Mouse (Mus musculus) embryo, embryonic 10.5 days (tissue): ENCODE measurements around the gene Dchs1.
"Not testable (repeated sequence)": the region's sequence is repeated elsewhere in the genome, so short reads cannot be mapped to it uniquely, and the experiment has no call there.

ENCODE experiments used
- DNase-seq: peaks from one replicate; pipeline ENCODE4 v3.0.0-alpha.2; 2015; ENCODE audit warnings: low spot score

Dchs1 gene

DNA sequence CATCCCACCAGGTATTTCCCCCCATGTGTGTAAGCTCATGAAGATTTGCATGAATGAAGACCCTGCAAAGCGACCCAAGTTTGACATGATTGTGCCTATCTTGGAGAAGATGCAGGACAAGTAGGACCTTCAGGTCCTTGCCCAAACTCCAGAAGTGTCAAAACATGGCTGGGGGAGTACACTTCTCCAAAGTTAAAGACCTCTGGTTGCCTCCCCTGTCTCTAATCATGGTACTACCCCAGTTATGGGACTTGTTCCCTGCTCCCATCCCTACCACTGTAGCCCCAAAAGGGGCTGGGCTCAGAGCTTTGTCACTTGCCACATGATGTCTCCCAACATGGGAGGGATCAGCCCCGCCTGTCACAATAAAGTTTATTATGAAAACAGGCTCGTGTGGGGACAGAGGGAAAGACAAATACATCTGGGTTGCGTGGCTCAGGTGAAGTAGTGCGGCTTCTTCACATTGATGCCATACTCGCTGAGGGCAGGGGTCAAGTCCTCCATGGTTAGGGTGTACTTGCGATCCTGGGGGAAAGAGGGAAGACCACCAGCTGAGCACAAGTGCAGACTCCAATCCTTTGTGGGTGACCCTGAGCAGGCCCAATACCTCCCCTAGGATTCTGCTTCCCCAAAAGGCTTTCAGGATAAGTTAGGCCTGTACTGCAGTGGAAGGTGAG lies 44.8 kb downstream of the Dchs1 start:
- DNase-seq, result not testable (repeated sequence)

- no peak for DNase-seq
These were observed 45.5 kb downstream of the Dchs1 start for GRCm38 (mm10) chr7:105741978-105742377.

DNA sequence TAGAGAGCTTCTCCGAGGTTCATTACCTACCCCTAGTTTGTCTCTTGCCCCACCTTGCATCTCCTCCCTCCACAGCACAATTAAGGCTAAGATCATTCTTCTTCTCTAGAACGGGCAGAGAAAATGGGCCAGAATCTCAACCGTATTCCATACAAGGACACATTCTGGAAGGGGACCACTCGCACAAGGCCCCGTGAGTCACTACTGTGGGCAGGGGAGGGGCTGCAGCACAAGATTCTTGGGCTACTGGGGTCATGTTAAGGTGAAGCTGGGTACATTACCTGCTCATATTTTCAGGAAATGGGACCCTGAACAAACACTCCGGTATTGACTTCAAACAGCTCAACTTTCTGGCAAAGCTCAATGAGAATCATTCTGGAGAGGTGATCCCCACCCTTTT lies 46.6 kb downstream of the Dchs1 start:
- no peak for DNase-seq

DNA sequence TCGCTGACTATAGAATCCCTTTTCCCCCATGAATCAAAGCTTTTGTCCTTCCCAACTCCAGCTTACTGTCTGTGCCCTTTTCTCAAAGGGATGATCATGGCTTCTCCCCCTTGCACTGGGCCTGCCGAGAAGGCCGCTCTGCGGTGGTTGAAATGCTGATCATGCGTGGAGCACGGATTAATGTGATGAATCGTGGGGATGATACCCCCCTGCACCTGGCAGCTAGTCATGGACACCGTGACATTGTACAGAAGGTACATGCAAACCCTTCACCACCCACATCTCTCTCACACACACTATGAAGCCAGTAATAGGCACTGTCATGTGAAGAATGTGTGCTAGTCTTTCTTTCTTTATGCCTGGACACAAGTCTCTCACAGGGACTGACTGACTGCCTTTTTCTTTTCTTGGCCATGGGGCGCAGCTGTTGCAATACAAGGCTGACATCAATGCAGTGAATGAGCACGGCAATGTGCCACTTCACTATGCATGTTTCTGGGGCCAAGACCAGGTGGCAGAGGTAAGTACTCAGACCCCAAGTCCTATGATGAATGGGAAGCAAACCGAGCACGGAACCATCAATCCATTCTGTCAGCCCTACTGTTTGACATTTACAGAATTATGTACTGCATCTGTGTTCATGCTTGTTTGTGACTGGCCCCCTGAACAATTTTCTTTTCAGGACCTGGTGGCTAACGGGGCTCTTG lies 47.2 kb downstream of the Dchs1 start:
- DNase-seq, result no peak

GRCm38 (mm10) chr7:105738948-105739347 lies 48.5 kb downstream of the Dchs1 start:
- peak; percentile 84 for DNase-seq

- no peak for DNase-seq
These were observed 49.2 kb downstream of the Dchs1 start for GRCm38 (mm10) chr7:105738286-105738685.

- DNase-seq, result peak; percentile 19
These were observed 49.8 kb downstream of the Dchs1 start for GRCm38 (mm10) chr7:105737648-105738047.

DNA sequence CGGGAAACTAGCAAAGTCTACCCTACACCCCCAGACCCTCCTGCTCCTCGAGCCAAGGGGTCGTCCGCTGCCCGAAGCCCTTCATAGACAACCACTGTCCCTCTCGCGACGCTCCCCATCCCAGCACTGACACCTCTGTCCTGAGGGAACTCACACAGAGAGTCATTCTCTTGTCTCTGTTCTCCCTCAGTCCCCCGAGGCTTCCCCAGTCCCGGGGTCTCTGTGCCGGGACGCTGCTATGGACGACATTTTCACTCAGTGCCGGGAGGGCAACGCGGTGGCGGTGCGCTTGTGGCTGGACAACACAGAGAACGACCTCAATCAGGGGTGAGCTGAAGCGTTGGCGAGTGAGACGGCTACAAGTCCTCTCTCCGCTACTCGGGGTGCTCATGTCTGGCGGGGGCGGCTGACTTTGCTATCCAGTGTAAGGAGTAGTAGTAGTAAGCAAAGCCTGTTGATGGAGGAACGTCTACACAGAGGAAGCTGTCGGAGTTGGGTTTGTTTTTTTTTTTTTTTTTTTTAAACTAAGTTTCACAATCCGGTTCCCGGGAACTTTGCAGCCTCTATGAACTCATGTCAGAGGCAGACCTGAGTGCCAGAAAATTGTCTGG lies 50.4 kb downstream of the Dchs1 start, which contains the start of gene Rrp8:
TSS of gene Rrp8 (minus strand) at position 475 of the 611 bp plus-strand sequence.
- no peak for DNase-seq

GRCm38 (mm10) chr7:105736264-105736901 lies 51.1 kb downstream of the Dchs1 start, which contains the start of gene Ilk:
Gene Ilk (plus strand): TSS chr7:105736592.
- DNase-seq, result peak; percentile 92

DNA sequence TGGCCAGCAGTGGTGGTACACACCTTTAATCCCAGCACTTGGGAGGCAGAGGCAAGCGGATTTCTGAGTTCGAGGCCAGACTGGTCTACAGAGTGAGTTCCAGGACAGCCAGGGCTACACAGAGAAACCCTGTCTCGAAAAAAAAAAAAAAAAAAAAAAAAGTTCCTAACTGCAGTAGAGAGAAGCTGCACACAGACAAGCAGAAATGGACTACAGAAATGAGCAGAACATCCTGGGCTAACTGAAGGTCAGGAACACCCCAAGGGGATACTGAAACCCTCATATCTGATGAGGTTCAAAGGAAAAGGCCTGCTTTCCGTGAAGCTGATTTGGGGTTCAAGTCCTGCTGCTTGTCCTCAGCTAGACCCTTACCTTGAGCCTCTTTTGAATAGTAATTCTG lies 52.0 kb downstream of the Dchs1 start:
- DNase-seq, result peak; percentile 24

DNA sequence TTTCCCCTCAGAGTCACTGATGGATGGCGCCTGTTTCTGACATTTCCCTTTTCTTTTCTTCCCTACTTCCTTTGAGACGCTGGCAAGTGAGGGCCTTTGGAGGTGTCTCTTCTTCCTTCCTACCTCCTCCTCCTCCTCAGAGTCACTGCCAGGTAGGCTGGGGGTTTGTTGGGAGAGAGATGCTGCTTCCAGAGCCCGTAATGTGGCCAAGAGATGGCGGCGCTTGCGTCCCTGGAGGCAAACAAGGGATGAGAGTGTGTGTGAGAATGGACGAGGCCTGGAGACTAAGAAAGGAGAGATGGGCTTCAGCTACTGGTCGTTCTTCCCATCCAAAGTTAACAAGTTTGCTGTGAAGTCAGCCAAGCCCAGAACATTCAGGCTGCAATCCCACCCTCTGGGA lies 52.6 kb downstream of the Dchs1 start:
- no peak for DNase-seq

GRCm38 (mm10) chr7:105733836-105734235 lies 53.6 kb downstream of the Dchs1 start:
- DNase-seq, result no peak

DNA sequence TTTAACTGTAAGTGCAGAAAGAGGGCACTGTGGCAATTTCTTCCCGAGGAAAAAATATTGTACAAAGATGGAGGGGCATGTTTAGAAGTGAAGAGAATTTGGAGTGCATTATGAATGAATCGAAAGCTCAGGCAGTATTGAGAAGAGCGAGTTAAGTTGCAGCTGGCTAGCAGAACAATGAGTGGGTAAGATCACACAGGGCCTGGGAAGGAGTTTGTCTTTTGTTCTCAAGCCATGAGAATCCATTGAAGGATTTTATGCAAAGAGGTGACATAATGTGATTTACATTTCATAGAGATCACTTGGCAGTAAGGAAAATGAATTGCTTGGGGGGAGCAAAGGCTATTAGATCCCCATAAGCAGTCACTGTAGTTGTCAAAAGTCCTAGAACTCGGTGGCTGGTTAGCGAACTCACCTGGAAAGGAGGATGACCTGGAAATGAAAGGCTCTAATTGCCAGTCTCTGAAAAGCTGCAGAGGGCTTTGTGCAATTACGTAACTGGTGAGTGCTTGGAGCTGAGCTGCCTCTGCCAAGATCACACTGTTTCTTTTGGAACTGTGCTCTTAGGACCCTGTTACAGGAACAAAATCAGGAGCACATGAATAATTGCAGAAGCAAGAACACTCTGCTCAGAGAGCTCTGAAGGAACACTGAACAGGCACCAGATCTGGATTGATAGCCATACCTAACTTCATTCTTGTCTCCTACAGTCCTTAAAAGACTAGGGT lies 58.6 kb downstream of the Dchs1 start:
- DNase-seq, result no peak

DNA sequence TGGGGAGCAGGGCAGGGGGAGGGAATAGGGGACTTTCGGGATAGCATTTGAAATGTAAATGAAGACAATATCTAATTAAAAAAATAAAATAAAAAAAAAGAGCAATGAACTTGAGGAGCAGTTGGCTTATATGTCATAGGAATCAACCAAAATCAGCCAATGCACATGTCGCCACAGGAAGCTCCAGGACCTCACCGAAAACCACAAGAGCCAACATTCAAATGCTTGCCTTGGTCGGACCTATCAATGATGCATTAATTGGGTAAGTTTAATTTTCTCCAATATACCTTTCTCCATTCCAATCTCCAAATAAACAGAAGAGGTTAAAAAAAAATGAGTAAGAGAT lies 60.5 kb downstream of the Dchs1 start:
- no peak for DNase-seq

GRCm38 (mm10) chr7:105726144-105726979 lies 61.1 kb downstream of the Dchs1 start:
- peak; percentile 83 for DNase-seq

DNA sequence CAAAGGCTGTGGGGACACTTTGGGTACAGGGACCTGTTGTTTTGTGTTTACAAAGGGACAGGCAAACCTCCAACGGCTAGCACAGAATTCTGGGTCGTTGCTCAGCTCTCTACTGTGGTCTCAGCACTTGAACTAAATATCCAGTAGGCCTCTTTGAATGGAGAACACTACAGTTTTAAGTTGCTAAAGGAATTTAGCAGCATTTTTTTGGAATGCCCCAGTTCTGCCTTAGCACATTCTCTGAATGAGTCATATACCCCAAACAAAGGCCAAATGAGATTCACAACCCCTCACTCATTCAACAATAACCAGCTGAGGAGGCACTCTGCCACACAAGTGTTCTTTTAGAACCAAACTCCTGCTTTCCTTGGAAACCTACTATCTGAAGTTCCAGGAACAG lies 65.5 kb downstream of the Dchs1 start:
- no peak for DNase-seq

- DNase-seq, result no peak
These were observed 72.1 kb downstream of the Dchs1 start for GRCm38 (mm10) chr7:105715366-105715765.

GRCm38 (mm10) chr7:105708733-105709132 lies 78.7 kb downstream of the Dchs1 start:
- no peak for DNase-seq

DNA sequence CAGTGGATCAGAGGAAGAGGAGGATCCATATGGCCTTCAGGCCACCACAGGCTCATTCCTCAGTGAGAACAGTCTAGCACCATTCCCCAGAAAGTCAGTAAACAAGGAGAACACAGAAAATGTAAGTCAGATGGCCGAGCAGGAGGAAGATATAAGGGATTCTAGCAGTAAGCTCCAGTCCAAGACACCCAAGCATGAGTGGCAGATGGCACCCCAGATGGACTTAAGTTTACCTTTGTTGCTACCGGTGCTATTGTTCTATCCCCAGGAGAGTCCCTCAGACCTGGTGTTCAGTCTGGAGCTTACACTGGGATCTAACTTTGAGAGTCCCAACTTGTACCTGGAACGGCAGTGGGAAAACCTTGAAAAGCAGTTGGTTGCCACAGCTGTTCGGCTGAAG lies 83.6 kb downstream of the Dchs1 start:
- DNase-seq, result no peak

DNA sequence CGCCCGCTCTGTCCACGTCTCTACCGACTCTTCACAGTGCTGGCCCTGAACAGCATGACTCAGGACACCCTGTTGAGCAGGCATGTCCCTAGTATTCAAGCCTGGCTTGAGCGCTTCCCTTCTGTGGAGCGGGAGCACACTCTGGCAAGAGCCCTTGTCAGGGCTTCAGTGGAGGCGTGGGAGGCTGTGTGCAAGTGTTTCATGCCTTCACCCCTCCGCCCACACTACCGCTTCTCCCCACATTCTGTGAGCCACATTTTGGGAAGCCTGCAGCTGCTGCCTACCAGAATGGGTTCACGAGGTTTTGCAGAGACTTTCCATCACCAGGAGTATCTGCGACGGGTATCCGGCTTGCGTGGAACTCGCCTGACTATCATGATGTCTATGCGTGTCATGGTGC lies 84.3 kb downstream of the Dchs1 start:
- no peak for DNase-seq
